Mouse (Mus musculus): ENCODE data around the gene Tle4. TPM values are rescaled to one million over a fixed set of nuclear protein-coding genes. Genes with fewer than 3 reads are reported as not detected.

Tle4 gene
- polyA plus RNA-seq, 1 experiment = 16.0 TPM

- DNase-seq = no peak
- 43% methylated on average over 8 of the region's 8 CpGs for WGBS
Observed at GRCm38 (mm10) chr19:14610542-14611317, 12.9 kb upstream of the Tle4 start.

GRCm38 (mm10) chr19:14600841-14601240 is 3.0 kb upstream of the Tle4 start:
- no peak for DNase-seq
- H3K4me3 ChIP-seq (replicated peaks; ENCODE audit: extremely low read depth, low read depth, low read length) = no peak overlapping the region
- WGBS = 90% methylated on average over 1 of the region's 1 CpGs
- TF ChIP-seq CTCF (IDR thresholded peaks at IDR 0.05; ENCODE audit: insufficient read depth, low read length) = no peak
- no peak for TF ChIP-seq POLR2A (IDR thresholded peaks at IDR 0.05; ENCODE audit: borderline replicate concordance, extremely low read depth, low read depth, low read length)
- peaks cover 7% of the 10 kb centered on the region; the same call in 1 of the 2 replicates for H3K4me1 ChIP-seq (ENCODE audit: control insufficient read depth, insufficient read depth, low read length)

More at GRCm38 (mm10) chr19:14610542-14611317, 12.9 kb upstream of the Tle4 start:
- H3K4me3 ChIP-seq (replicated peaks; ENCODE audit: extremely low read depth, low read depth, low read length) = no peak overlapping the region
- peaks cover 5% of the 10 kb centered on the region for H3K4me1 ChIP-seq (ENCODE audit: control insufficient read depth, insufficient read depth, low read length)
- TF ChIP-seq CTCF (IDR thresholded peaks at IDR 0.05; ENCODE audit: insufficient read depth, low read length) (no peak), POLR2A (IDR thresholded peaks at IDR 0.05; ENCODE audit: borderline replicate concordance, extremely low read depth, low read depth, low read length) (no peak)

GRCm38 (mm10) chr19:14600354-14600753 is 2.5 kb upstream of the Tle4 start:
- H3K4me3 ChIP-seq (replicated peaks; ENCODE audit: extremely low read depth, low read depth, low read length) = no peak overlapping the region
- TF ChIP-seq CTCF (IDR thresholded peaks at IDR 0.05; ENCODE audit: insufficient read depth, low read length) = no peak
- TF ChIP-seq POLR2A (IDR thresholded peaks at IDR 0.05; ENCODE audit: borderline replicate concordance, extremely low read depth, low read depth, low read length) = no peak
- DNase-seq = no peak
- peaks cover 7% of the 10 kb centered on the region; the same call in 1 of the 2 replicates for H3K4me1 ChIP-seq (ENCODE audit: control insufficient read depth, insufficient read depth, low read length)
- 81% methylated on average over 3 of the region's 3 CpGs for WGBS

GRCm38 (mm10) chr19:14599851-14600251 is 2.0 kb upstream of the Tle4 start:
- 58% methylated on average over 8 of the region's 8 CpGs for WGBS
- TF ChIP-seq POLR2A (IDR thresholded peaks at IDR 0.05; ENCODE audit: borderline replicate concordance, extremely low read depth, low read depth, low read length) (no peak), CTCF (IDR thresholded peaks at IDR 0.05; ENCODE audit: insufficient read depth, low read length) (no peak)

GRCm38 (mm10) chr19:14598690-14599288 is 938 bp upstream of the Tle4 start:
- WGBS = 2% methylated on average over 46 of the region's 46 CpGs

More at GRCm38 (mm10) chr19:14599851-14600251, 2.0 kb upstream of the Tle4 start:
- Histone ChIP-seq H3K4me3 (replicated peaks; ENCODE audit: extremely low read depth, low read depth, low read length) (no peak overlapping the region), H3K4me1 (ENCODE audit: control insufficient read depth, insufficient read depth, low read length) (peaks cover 7% of the 10 kb centered on the region; the same call in 1 of the 2 replicates)
- peak; percentile 11 for DNase-seq

GRCm38 (mm10) chr19:14596941-14597916 is 622 bp downstream of the Tle4 start:
- Histone ChIP-seq H3K4me3 (replicated peaks; ENCODE audit: extremely low read depth, low read depth, low read length) (peak overlapping the region; percentile 61), H3K4me1 (ENCODE audit: control insufficient read depth, insufficient read depth, low read length) (peaks cover 9% of the 10 kb centered on the region; the same call in 1 of the 2 replicates)
- 1% methylated on average over 109 of the region's 120 CpGs for WGBS
- peak; percentile 66 for DNase-seq
- no peak for TF ChIP-seq CTCF (IDR thresholded peaks at IDR 0.05; ENCODE audit: insufficient read depth, low read length)
- no peak for TF ChIP-seq POLR2A (IDR thresholded peaks at IDR 0.05; ENCODE audit: borderline replicate concordance, extremely low read depth, low read depth, low read length)

More at GRCm38 (mm10) chr19:14598690-14599288, 938 bp upstream of the Tle4 start:
- Histone ChIP-seq H3K4me1 (ENCODE audit: control insufficient read depth, insufficient read depth, low read length) (peaks cover 9% of the 10 kb centered on the region; the same call in 1 of the 2 replicates), H3K4me3 (replicated peaks; ENCODE audit: extremely low read depth, low read depth, low read length) (peak overlapping the region; percentile 60)
- TF ChIP-seq CTCF (IDR thresholded peaks at IDR 0.05; ENCODE audit: insufficient read depth, low read length) (no peak), POLR2A (IDR thresholded peaks at IDR 0.05; ENCODE audit: borderline replicate concordance, extremely low read depth, low read depth, low read length) (no peak)
- no peak for DNase-seq

- Histone ChIP-seq H3K4me1 (ENCODE audit: control insufficient read depth, insufficient read depth, low read length) (peaks cover 9% of the 10 kb centered on the region; the same call in 1 of the 2 replicates), H3K4me3 (replicated peaks; ENCODE audit: extremely low read depth, low read depth, low read length) (peak overlapping the region; percentile 61)
- 2% methylated on average over 12 of the region's 12 CpGs for WGBS
- DNase-seq = peak; percentile 12
- TF ChIP-seq CTCF (IDR thresholded peaks at IDR 0.05; ENCODE audit: insufficient read depth, low read length) (no peak), POLR2A (IDR thresholded peaks at IDR 0.05; ENCODE audit: borderline replicate concordance, extremely low read depth, low read depth, low read length) (no peak)
Observed at GRCm38 (mm10) chr19:14596358-14596940, 1.4 kb downstream of the Tle4 start.

- DNase-seq = peak; percentile 10
- Histone ChIP-seq H3K4me3 (replicated peaks; ENCODE audit: extremely low read depth, low read depth, low read length) (peak overlapping the region; percentile 25), H3K4me1 (ENCODE audit: control insufficient read depth, insufficient read depth, low read length) (peaks cover 9% of the 10 kb centered on the region; the same call in 1 of the 2 replicates)
- 46% methylated on average over 11 of the region's 11 CpGs for WGBS
- TF ChIP-seq CTCF (IDR thresholded peaks at IDR 0.05; ENCODE audit: insufficient read depth, low read length) = no peak
- TF ChIP-seq POLR2A (IDR thresholded peaks at IDR 0.05; ENCODE audit: borderline replicate concordance, extremely low read depth, low read depth, low read length) = no peak
Observed at GRCm38 (mm10) chr19:14595390-14595997, 2.4 kb downstream of the Tle4 start.

Data from lung, adult 2 months (tissue).